Mouse (Mus musculus) limb, embryonic 10.5 days (tissue): ENCODE measurements around the gene Rnf166. TPM values are rescaled to one million over a fixed set of nuclear protein-coding genes. Genes with fewer than 3 reads are reported as not detected.

Experiments used
- DNase-seq: peaks from one replicate; pipeline ENCODE4 v3.0.0-alpha.2; 2017; ENCODE audit warnings: low spot score
- H3K27ac ChIP-seq: fragments of 300-500 bp; sonication (generic); 2 replicates; pipeline ENCODE4 v1.5.1; 2016; ENCODE audit warnings: mild to moderate bottlenecking
- H3K27me3 ChIP-seq: fragments of 300-500 bp; sonication (generic); 2 replicates; pipeline ENCODE4 v1.6.1; 2016; ENCODE audit warnings: low read depth, mild to moderate bottlenecking; ENCODE audit not compliant: poor library complexity, severe bottlenecking
- H3K36me3 ChIP-seq: fragments of 300-500 bp; sonication (generic); 2 replicates; pipeline ENCODE4 v1.6.1; 2016; ENCODE audit warnings: mild to moderate bottlenecking, moderate library complexity
- H3K4me1 ChIP-seq: fragments of 300-500 bp; sonication (generic); 2 replicates; pipeline ENCODE4 v1.6.1; 2016
- H3K4me3 ChIP-seq: fragments of 300-500 bp; sonication (generic); 2 replicates; pipeline ENCODE4 v1.5.1; 2016; ENCODE audit warnings: mild to moderate bottlenecking, moderate library complexity
- H3K9me3 ChIP-seq: fragments of 300-500 bp; sonication (generic); replicated peaks from 2 replicates; pipeline ENCODE4 v1.6.1; 2016; ENCODE audit warnings: mild to moderate bottlenecking
- WGBS: fragments of 180-500 bp; shearing (Covaris S2); methylation state at CpG from one replicate; pipeline ENCODE4 v1.1.7; 2016; 5-methylcytosine and 5-hydroxymethylcytosine counted together
- polyA plus RNA-seq: library from polyadenylated mRNA; unstranded; fragments of >200 nt; fragmentation: Nextera tagmentation; extraction: Ambion mirVana; gene quantifications from 2 replicates; pipeline ENCODE4 v1.2.1, GENCODE M21; 2016

The Rnf166 gene
- polyA plus RNA-seq, 1 experiment from 2014 or later: 41.4 TPM

DNA sequence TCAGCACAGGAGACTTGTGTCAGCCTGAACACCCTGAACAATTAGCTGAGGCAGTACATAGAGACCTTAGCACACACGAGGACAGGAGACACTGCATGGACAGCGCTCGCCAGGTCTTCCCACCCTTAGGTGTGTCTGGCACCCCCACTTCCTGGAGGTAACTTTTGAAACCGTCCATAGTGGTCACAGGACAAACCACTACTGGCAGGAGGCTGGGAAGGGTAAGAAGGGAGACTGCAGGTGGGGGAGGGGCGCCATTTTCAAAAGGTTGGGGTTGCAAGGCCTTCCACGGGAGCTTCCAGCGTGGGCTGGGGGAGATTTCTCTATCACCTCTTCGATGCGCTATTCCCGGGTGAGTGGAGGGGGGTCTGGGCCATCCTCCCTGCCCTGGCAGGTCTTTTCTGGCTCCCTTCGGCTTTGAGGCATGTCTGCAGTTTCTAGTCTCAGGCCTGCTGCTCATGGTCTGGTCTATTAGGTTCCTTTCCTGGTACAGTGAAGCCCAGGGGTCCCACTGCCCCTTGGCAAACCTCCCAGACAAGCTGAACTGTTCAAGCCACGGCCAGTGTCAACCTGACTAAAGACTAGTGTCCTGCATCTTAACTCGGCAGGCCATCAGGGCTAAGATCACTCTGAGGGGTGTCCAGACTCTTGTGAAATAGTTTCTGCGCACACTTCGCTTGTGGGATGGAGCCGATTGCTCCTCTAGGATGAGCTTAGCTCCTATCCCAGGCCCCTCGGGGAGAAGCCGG, 44.0 kb downstream of the Rnf166 start:
- peak overlapping the region; percentile 63 for H3K4me3 ChIP-seq
- 45% methylated on average over 18 of the region's 18 CpGs for WGBS
- H3K27me3 ChIP-seq: no peaks in the 10 kb centered on the region
- peak; percentile 54 for DNase-seq
- H3K36me3 ChIP-seq: peaks cover 41% of the 10 kb centered on the region
- no peaks in the 10 kb centered on the region for H3K9me3 ChIP-seq
- H3K27ac ChIP-seq: peak overlapping the region; percentile 84
- H3K4me1 ChIP-seq: peaks cover 23% of the 10 kb centered on the region

DNA sequence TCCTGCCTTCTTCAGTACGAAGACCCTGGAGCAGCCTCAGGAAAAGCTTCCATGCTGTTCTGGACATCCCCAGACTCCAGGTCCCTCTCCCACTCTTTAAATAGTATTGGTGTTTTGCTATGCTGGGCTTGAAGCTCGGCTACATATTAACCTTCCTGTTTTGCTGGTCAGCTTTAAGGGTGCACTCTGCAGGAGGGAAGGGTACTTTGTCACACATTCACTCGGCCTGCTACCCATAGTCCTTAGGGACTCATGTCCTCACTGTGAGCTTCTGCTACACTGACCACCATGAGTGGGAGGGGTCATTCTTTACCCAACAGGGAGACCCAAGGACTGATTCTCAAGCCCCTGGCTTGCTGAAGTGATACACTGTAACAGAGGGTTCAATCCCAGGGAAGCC, 45.2 kb downstream of the Rnf166 start:
- H3K4me3 ChIP-seq: no peak overlapping the region
- peaks cover 23% of the 10 kb centered on the region for H3K4me1 ChIP-seq
- H3K9me3 ChIP-seq: no peaks in the 10 kb centered on the region
- no peaks in the 10 kb centered on the region for H3K27me3 ChIP-seq
- no peak overlapping the region for H3K27ac ChIP-seq
- no peak for DNase-seq
- WGBS: 83% methylated on average over 3 of the region's 3 CpGs
- H3K36me3 ChIP-seq: peaks cover 35% of the 10 kb centered on the region

DNA sequence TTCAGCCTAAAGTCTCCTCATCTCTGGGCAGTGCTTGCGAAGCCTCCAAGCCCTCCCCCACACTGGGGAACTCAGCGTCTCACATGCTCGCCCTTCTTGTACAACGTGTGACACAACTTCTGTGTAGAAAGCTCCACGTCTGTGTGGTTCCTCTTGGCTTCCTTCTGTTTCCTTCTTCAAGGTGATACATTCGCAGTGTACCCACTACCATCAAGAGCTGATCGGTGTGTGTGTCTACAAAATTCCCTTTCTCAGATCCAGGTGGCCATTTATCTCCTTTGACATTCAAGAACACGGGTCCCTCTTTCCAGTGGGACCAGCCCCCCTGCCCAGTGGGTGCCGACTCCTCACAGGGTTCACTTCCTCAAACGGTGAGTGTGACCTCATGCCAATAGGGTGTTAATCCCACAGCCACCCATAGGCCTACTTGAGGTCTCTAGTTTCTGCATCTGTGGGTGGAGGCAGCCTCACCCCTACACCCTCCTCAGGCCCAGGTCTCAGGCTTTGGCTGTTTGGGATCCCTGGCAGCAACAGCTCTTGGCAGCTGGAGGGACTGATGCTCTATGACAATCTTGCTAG, 45.7 kb downstream of the Rnf166 start:
- DNase-seq: no peak
- 87% methylated on average over 10 of the region's 10 CpGs for WGBS
- H3K4me1 ChIP-seq: peaks cover 23% of the 10 kb centered on the region
- no peaks in the 10 kb centered on the region for H3K9me3 ChIP-seq
- no peak overlapping the region for H3K27ac ChIP-seq
- peaks cover 30% of the 10 kb centered on the region for H3K36me3 ChIP-seq
- H3K27me3 ChIP-seq: no peaks in the 10 kb centered on the region
- H3K4me3 ChIP-seq: no peak overlapping the region

DNA sequence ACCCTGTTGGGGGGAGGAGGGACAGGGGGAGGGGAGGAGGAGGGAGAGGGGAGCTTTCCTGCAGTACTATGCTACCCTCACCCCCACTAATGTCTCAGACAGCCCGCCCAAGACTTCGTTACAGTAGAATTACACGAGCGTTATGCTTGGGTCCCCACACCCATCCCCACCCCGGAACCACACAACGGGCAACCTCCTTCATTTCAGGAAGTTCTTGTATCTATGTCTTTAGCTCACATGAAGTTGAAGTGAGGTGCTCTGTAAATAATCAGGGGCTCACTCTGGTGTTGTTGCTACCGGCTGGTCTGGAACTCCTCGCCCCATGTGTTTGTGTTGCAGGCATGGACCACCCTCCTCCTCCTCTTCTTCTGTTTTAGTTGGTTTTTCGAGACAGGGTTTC, 47.7 kb downstream of the Rnf166 start:
- no peak overlapping the region for H3K4me3 ChIP-seq
- H3K27me3 ChIP-seq: no peaks in the 10 kb centered on the region
- no peaks in the 10 kb centered on the region for H3K9me3 ChIP-seq
- H3K36me3 ChIP-seq: 0 out of 2 replicates have a peak, but pooled peaks cover 12% of the 10 kb centered on the region
- peaks cover 20% of the 10 kb centered on the region for H3K4me1 ChIP-seq
- H3K27ac ChIP-seq: no peak overlapping the region
- no peak for DNase-seq
- 87% methylated on average over 9 of the region's 9 CpGs for WGBS

DNA sequence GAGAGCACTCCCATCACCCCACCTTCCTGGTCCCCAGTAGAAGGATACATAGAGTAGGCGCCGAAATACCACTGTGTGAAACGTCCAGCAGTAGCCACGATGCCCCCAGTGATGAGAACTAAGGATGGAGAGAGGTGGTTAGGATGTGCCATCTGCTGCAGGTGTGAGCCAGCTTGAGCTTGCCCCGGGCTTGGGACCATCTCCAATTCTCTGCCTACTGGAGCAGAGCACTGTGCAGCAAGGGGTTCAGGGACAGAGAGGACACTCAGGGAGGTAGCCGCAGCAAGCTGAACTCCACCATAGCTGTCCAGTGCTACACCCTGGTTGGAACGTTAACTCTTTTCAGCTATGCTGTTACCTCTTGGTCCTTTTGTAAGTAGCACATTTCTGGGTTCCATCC, 48.3 kb downstream of the Rnf166 start:
- Histone ChIP-seq H3K27ac (no peak overlapping the region), H3K9me3 (no peaks in the 10 kb centered on the region), H3K4me1 (peaks cover 15% of the 10 kb centered on the region), H3K4me3 (no peak overlapping the region), H3K36me3 (0 out of 2 replicates have a peak, but pooled peaks cover 12% of the 10 kb centered on the region), H3K27me3 (no peaks in the 10 kb centered on the region)
- DNase-seq: no peak
- 89% methylated on average over 7 of the region's 7 CpGs for WGBS

DNA sequence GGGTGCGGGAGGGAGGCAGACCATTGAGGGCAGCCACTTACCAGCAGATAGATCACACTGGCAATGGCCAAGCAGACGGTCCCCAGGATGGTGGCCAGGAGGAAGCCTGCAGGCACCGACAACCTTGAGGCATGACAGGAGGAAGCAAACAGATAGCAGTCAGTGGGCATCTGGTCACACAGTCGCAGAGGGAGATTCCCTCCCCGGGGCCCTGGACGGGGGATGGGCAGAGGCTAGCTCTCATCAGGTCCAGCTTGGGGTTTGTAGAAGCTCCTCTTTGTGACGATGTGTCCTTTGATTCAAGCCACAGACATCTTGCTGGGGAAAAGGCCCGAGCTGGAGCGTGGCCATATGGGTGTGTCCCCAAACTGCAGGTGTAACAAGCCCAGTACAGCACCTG, 49.7 kb downstream of the Rnf166 start:
- Histone ChIP-seq H3K9me3 (no peaks in the 10 kb centered on the region), H3K4me1 (no peaks in the 10 kb centered on the region; the same call in 1 of the 2 replicates), H3K27ac (no peak overlapping the region), H3K36me3 (0 out of 2 replicates have a peak, but pooled peaks cover 12% of the 10 kb centered on the region), H3K27me3 (no peaks in the 10 kb centered on the region), H3K4me3 (no peak overlapping the region)
- 79% methylated on average over 9 of the region's 9 CpGs for WGBS
- no peak for DNase-seq

DNA sequence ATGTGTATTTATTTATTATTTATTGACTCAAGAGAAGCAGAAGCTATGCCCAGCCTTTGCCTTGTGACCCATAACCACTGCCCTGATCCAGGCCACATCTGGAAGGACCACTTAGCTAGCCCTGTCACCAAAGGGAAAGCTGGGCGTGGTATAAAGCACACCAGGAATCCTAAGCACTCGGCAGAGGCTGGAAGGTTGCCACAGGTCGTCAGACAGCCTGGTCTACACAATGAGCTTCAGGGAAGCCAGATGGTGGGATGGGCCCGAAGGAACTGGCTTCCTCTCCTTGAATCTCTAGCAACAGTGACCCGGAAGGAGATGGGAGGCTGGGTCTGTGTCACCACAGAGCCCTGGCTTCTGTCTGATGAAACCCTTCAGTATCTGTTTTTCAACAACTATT, 52.2 kb downstream of the Rnf166 start:
- Histone ChIP-seq H3K27me3 (no peaks in the 10 kb centered on the region), H3K4me3 (no peak overlapping the region), H3K36me3 (peaks cover 26% of the 10 kb centered on the region), H3K4me1 (no peaks in the 10 kb centered on the region), H3K9me3 (no peaks in the 10 kb centered on the region), H3K27ac (no peak overlapping the region)
- DNase-seq: no peak
- WGBS: 59% methylated on average over 5 of the region's 5 CpGs

DNA sequence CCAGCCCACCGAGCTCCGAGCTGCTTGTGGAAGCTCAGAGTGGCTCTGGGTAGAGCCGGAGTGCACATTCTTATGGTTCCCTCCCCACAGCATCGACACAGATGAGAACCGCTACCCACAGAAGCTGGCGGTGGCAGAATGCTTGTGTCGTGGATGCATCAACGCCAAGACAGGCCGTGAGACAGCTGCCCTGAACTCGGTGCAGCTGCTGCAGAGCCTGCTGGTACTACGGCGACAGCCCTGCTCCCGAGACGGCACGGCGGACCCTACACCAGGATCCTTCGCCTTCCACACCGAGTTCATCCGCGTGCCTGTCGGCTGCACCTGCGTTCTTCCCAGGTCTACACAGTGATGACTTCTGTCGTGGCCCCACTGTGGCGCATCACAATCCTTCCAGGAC, 52.6 kb downstream of the Rnf166 start:
- Histone ChIP-seq H3K27ac (no peak overlapping the region), H3K4me1 (no peaks in the 10 kb centered on the region), H3K27me3 (no peaks in the 10 kb centered on the region), H3K9me3 (no peaks in the 10 kb centered on the region), H3K4me3 (no peak overlapping the region), H3K36me3 (peaks cover 31% of the 10 kb centered on the region)
- WGBS: 87% methylated on average over 24 of the region's 24 CpGs
- no peak for DNase-seq

DNA sequence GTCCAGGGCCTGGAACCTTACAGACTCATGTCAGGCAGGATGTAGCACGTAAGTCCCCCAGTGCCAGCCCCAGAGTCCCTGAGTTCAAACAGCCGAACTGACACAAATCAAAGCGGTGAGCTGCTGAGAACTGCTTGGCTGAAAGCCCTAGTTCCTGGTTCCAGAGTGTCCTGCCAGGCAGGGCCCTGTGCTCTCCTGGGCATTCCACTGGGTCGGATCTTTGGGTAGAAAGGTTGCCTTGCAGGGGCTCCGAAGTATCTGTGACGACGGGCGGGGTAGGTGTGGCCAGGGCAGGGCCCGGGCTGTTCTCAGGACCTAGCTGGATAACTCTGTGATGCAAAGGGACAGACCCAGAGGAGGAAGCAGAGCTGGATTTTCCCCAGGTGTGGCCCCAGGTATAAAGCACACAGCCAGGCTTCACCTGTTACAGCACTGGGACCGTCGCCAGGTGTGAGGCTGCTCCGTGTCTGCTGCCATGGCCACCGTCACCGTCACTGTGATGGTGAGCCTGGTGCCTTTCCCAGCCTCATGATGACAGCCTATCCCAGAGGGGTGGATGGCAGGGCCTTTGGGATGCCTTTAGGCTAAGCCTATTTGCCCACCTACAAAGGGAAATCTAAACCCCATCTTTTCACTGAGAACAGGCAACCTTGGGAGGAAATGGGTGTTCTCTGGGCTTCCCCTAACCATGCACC, 54.3 kb downstream of the Rnf166 start, which contains the start of gene Il17c:
TSS of gene Il17c (plus strand) at position 645 of the 695 bp plus-strand sequence.
- H3K27me3 ChIP-seq: no peaks in the 10 kb centered on the region
- no peak within 1 kb of the TSS for H3K4me3 ChIP-seq
- H3K27ac ChIP-seq: 0 out of 2 replicates have a peak within 1 kb of the TSS, but pooled peaks have one; percentile 17
- no peak for DNase-seq
- no peaks in the 10 kb centered on the region for H3K9me3 ChIP-seq
- peaks cover 44% of the 10 kb centered on the region for H3K36me3 ChIP-seq
- 87% methylated on average over 14 of the region's 14 CpGs for WGBS
- no peaks in the 10 kb centered on the region for H3K4me1 ChIP-seq

DNA sequence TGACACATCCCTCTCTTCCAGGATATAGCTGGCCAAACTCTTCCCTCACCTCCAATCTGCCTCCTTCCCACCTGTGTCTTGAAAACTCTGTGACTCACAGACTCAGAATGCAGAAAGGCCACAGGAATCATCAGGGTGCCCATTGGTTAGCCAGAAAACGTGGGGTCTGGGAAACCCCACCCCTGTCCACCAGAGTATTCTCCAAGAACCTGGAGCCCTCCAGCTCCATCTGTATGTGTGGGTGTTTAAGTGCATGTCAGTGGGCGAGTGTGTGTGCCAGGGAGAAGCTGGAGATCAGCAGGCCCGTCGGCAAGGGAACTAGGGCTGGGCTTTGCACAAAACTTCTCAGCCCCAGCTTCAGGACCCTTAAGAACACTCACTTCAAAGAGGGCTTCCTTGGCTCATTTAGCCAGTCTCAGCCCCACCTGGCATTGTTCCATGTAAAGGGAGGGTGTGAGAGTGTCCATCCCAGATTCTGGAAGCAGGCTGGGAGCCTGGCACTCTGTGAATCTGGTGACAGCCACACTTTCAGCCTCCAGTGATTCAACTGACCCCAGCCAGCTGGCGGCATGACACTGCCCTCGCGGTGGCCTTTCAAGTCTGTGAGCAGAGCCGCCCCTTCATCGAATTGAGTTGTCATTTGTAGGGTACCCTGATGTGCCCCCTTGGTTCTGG, 55.8 kb downstream of the Rnf166 start:
- Histone ChIP-seq H3K9me3 (no peaks in the 10 kb centered on the region), H3K27ac (no peak overlapping the region), H3K36me3 (peaks cover 54% of the 10 kb centered on the region), H3K4me1 (no peaks in the 10 kb centered on the region), H3K27me3 (no peaks in the 10 kb centered on the region), H3K4me3 (no peak overlapping the region)
- 78% methylated on average over 9 of the region's 9 CpGs for WGBS
- DNase-seq: no peak
